Mouse (Mus musculus): ENCODE results near the gene Garnl3.

- TF ChIP-seq POLR2A (IDR thresholded peaks at IDR 0.05; ENCODE audit: borderline replicate concordance, control insufficient read depth, low read depth, low read length) (no peak), CTCF (IDR thresholded peaks at IDR 0.05; ENCODE audit: control insufficient read depth, insufficient read depth, low read length) (no peak)
Measured at GRCm38 (mm10) chr2:33169445-33169844, 38.0 kb upstream of the Garnl3 start.
